Mouse (Mus musculus) heart, postnatal 0 days (tissue): ENCODE results near the gene Nipal4.

Experiments
- CTCF ChIP-seq: IDR thresholded peaks from 2 replicates; pipeline ENCODE4 v1.5.1; 2016; ENCODE audit warnings: antibody characterized with exemption, control low read depth, low read depth
- EP300 ChIP-seq: IDR thresholded peaks from 2 replicates; pipeline ENCODE4 v1.6.1; 2016; ENCODE audit warnings: antibody characterized with exemption, low read depth

- TF ChIP-seq CTCF (no peak), EP300 (no peak)
Measured at GRCm38 (mm10) chr11:46201636-46202546, 35.6 kb upstream of the Nipal4 start.
